Mouse (Mus musculus): ENCODE data around the gene Atp2a2. TPM values are rescaled to one million over a fixed set of nuclear protein-coding genes. Genes with fewer than 3 reads are reported as not detected.

Gene Atp2a2
- polyA plus RNA-seq, 1 experiment = 23.7 TPM

- DNase-seq (ENCODE audit: low read depth in 1 of 2, low spot score in 2 of 2) = no peak
- no peak for TF ChIP-seq CTCF (IDR thresholded peaks at IDR 0.05; ENCODE audit: extremely low read depth, insufficient read depth, insufficient read length, insufficient replicate concordance)
- TF ChIP-seq POLR2A (IDR thresholded peaks at IDR 0.05; ENCODE audit: low read depth, low read length) = no peak
- H3K4me3 ChIP-seq (ENCODE audit: extremely low read depth, insufficient read depth, insufficient read length) = no peak overlapping the region
- H3K27ac ChIP-seq (ENCODE audit: insufficient read depth, low read length) = no peak overlapping the region
- no peaks in the 10 kb centered on the region for H3K4me1 ChIP-seq (ENCODE audit: control insufficient read depth, insufficient read depth, insufficient read length)
- no peaks in the 10 kb centered on the region for H3K36me3 ChIP-seq (ENCODE audit: control insufficient read depth, insufficient read depth, low read length)
- WGBS = 81% methylated on average over 11 of the region's 11 CpGs
- H3K27me3 ChIP-seq (ENCODE audit: control insufficient read depth, insufficient read depth, low read length) = no peaks in the 10 kb centered on the region
Observed at GRCm38 (mm10) chr5:122527761-122528160, 25.7 kb upstream of the Atp2a2 start.

GRCm38 (mm10) chr5:122526878-122527730 is 25.1 kb upstream of the Atp2a2 start:
- no peaks in the 10 kb centered on the region for H3K27me3 ChIP-seq (ENCODE audit: control insufficient read depth, insufficient read depth, low read length)
- no peaks in the 10 kb centered on the region for H3K4me1 ChIP-seq (ENCODE audit: control insufficient read depth, insufficient read depth, insufficient read length)
- WGBS = 85% methylated on average over 15 of the region's 15 CpGs
- H3K4me3 ChIP-seq (ENCODE audit: extremely low read depth, insufficient read depth, insufficient read length) = no peak overlapping the region
- TF ChIP-seq POLR2A (IDR thresholded peaks at IDR 0.05; ENCODE audit: low read depth, low read length) (no peak), CTCF (IDR thresholded peaks at IDR 0.05; ENCODE audit: extremely low read depth, insufficient read depth, insufficient read length, insufficient replicate concordance) (no peak)
- H3K27ac ChIP-seq (ENCODE audit: insufficient read depth, low read length) = no peak overlapping the region
- no peak for DNase-seq (ENCODE audit: low read depth in 1 of 2, low spot score in 2 of 2)
- H3K36me3 ChIP-seq (ENCODE audit: control insufficient read depth, insufficient read depth, low read length) = no peaks in the 10 kb centered on the region

- H3K4me3 ChIP-seq (ENCODE audit: extremely low read depth, insufficient read depth, insufficient read length) = no peak overlapping the region
- no peak for DNase-seq (ENCODE audit: low read depth in 1 of 2, low spot score in 2 of 2)
- no peaks in the 10 kb centered on the region for H3K27me3 ChIP-seq (ENCODE audit: control insufficient read depth, insufficient read depth, low read length)
- WGBS = 94% methylated on average over 9 of the region's 9 CpGs
- TF ChIP-seq POLR2A (IDR thresholded peaks at IDR 0.05; ENCODE audit: low read depth, low read length) = no peak
- no peak for TF ChIP-seq CTCF (IDR thresholded peaks at IDR 0.05; ENCODE audit: extremely low read depth, insufficient read depth, insufficient read length, insufficient replicate concordance)
- H3K27ac ChIP-seq (ENCODE audit: insufficient read depth, low read length) = no peak overlapping the region
- H3K36me3 ChIP-seq (ENCODE audit: control insufficient read depth, insufficient read depth, low read length) = no peaks in the 10 kb centered on the region
- H3K4me1 ChIP-seq (ENCODE audit: control insufficient read depth, insufficient read depth, insufficient read length) = no peaks in the 10 kb centered on the region
Observed at GRCm38 (mm10) chr5:122526405-122526804, 24.4 kb upstream of the Atp2a2 start.

- DNase-seq (ENCODE audit: low read depth in 1 of 2, low spot score in 2 of 2) = no peak
- no peaks in the 10 kb centered on the region for H3K36me3 ChIP-seq (ENCODE audit: control insufficient read depth, insufficient read depth, low read length)
- H3K4me1 ChIP-seq (ENCODE audit: control insufficient read depth, insufficient read depth, insufficient read length) = no peaks in the 10 kb centered on the region
- no peaks in the 10 kb centered on the region for H3K27me3 ChIP-seq (ENCODE audit: control insufficient read depth, insufficient read depth, low read length)
- no peak overlapping the region for H3K4me3 ChIP-seq (ENCODE audit: extremely low read depth, insufficient read depth, insufficient read length)
- 81% methylated on average over 14 of the region's 14 CpGs for WGBS
- TF ChIP-seq POLR2A (IDR thresholded peaks at IDR 0.05; ENCODE audit: low read depth, low read length) = no peak
- TF ChIP-seq CTCF (IDR thresholded peaks at IDR 0.05; ENCODE audit: extremely low read depth, insufficient read depth, insufficient read length, insufficient replicate concordance) = no peak
- no peak overlapping the region for H3K27ac ChIP-seq (ENCODE audit: insufficient read depth, low read length)
Observed at GRCm38 (mm10) chr5:122525238-122525931, 23.4 kb upstream of the Atp2a2 start.

GRCm38 (mm10) chr5:122524854-122525237 is 22.8 kb upstream of the Atp2a2 start:
- Histone ChIP-seq H3K27ac (ENCODE audit: insufficient read depth, low read length) (no peak overlapping the region), H3K27me3 (ENCODE audit: control insufficient read depth, insufficient read depth, low read length) (no peaks in the 10 kb centered on the region), H3K4me3 (ENCODE audit: extremely low read depth, insufficient read depth, insufficient read length) (no peak overlapping the region), H3K4me1 (ENCODE audit: control insufficient read depth, insufficient read depth, insufficient read length) (no peaks in the 10 kb centered on the region), H3K36me3 (ENCODE audit: control insufficient read depth, insufficient read depth, low read length) (no peaks in the 10 kb centered on the region)
- DNase-seq (ENCODE audit: low read depth in 1 of 2, low spot score in 2 of 2) = no peak
- TF ChIP-seq CTCF (IDR thresholded peaks at IDR 0.05; ENCODE audit: extremely low read depth, insufficient read depth, insufficient read length, insufficient replicate concordance) (no peak), POLR2A (IDR thresholded peaks at IDR 0.05; ENCODE audit: low read depth, low read length) (no peak)
- 89% methylated on average over 4 of the region's 4 CpGs for WGBS

- Histone ChIP-seq H3K4me3 (ENCODE audit: extremely low read depth, insufficient read depth, insufficient read length) (no peak overlapping the region), H3K27ac (ENCODE audit: insufficient read depth, low read length) (no peak overlapping the region), H3K36me3 (ENCODE audit: control insufficient read depth, insufficient read depth, low read length) (no peaks in the 10 kb centered on the region), H3K4me1 (ENCODE audit: control insufficient read depth, insufficient read depth, insufficient read length) (no peaks in the 10 kb centered on the region), H3K27me3 (ENCODE audit: control insufficient read depth, insufficient read depth, low read length) (no peaks in the 10 kb centered on the region)
- no peak for DNase-seq (ENCODE audit: low read depth in 1 of 2, low spot score in 2 of 2)
- WGBS = 91% methylated on average over 3 of the region's 3 CpGs
- TF ChIP-seq POLR2A (IDR thresholded peaks at IDR 0.05; ENCODE audit: low read depth, low read length) (no peak), CTCF (IDR thresholded peaks at IDR 0.05; ENCODE audit: extremely low read depth, insufficient read depth, insufficient read length, insufficient replicate concordance) (no peak)
Observed at GRCm38 (mm10) chr5:122524244-122524643, 22.2 kb upstream of the Atp2a2 start.

- Histone ChIP-seq H3K27me3 (ENCODE audit: control insufficient read depth, insufficient read depth, low read length) (no peaks in the 10 kb centered on the region), H3K4me3 (ENCODE audit: extremely low read depth, insufficient read depth, insufficient read length) (no peak overlapping the region), H3K36me3 (ENCODE audit: control insufficient read depth, insufficient read depth, low read length) (no peaks in the 10 kb centered on the region), H3K4me1 (ENCODE audit: control insufficient read depth, insufficient read depth, insufficient read length) (no peaks in the 10 kb centered on the region), H3K27ac (ENCODE audit: insufficient read depth, low read length) (no peak overlapping the region)
- WGBS = 92% methylated on average over 3 of the region's 3 CpGs
- no peak for TF ChIP-seq CTCF (IDR thresholded peaks at IDR 0.05; ENCODE audit: extremely low read depth, insufficient read depth, insufficient read length, insufficient replicate concordance)
- TF ChIP-seq POLR2A (IDR thresholded peaks at IDR 0.05; ENCODE audit: low read depth, low read length) = no peak
- no peak for DNase-seq (ENCODE audit: low read depth in 1 of 2, low spot score in 2 of 2)
Observed at GRCm38 (mm10) chr5:122521130-122521473, 19.1 kb upstream of the Atp2a2 start.

All from spleen, adult 2 months (tissue).